Mouse (Mus musculus) kidney, embryonic 16.5 days (tissue): ENCODE data around the gene Otogl. TPM values are rescaled to one million over a fixed set of nuclear protein-coding genes. Genes with fewer than 3 reads are reported as not detected.

ENCODE experiments used
- ATAC-seq: fragments of 200-750 bp; cut with Nextera tagmentation; 2 replicates; pipeline ENCODE4 v1.8.0; 2017; ENCODE audit warnings: moderate TSS enrichment; ENCODE audit not compliant: low FRiP score, low TSS enrichment
- H3K27ac ChIP-seq: fragments of 300-500 bp; sonication (generic); 2 replicates; pipeline ENCODE4 v1.5.1; 2014; ENCODE audit warnings: low read length
- H3K27me3 ChIP-seq: fragments of 300-500 bp; sonication (generic); 2 replicates; pipeline ENCODE4 v1.6.1; 2014; ENCODE audit warnings: low read length, control low read depth, mixed read lengths; ENCODE audit not compliant: insufficient read depth
- H3K36me3 ChIP-seq: fragments of 300-500 bp; sonication (generic); 2 replicates; pipeline ENCODE4 v1.6.1; 2014; ENCODE audit warnings: low read length, control low read depth, mixed read lengths; ENCODE audit not compliant: insufficient read depth
- H3K4me1 ChIP-seq: fragments of 300-500 bp; sonication (generic); 2 replicates; pipeline ENCODE4 v1.6.1; 2014; ENCODE audit warnings: low read length, control low read depth, mixed read lengths; ENCODE audit not compliant: insufficient read depth
- H3K4me2 ChIP-seq: fragments of 300-500 bp; sonication (generic); replicated peaks from 2 replicates; pipeline ENCODE4 v1.6.1; 2014; ENCODE audit warnings: low read depth, low read length
- H3K4me3 ChIP-seq: fragments of 300-500 bp; sonication (generic); 2 replicates; pipeline ENCODE4 v1.5.1; 2014; ENCODE audit warnings: mild to moderate bottlenecking, low read length
- H3K9ac ChIP-seq: fragments of 300-500 bp; sonication (generic); replicated peaks from 2 replicates; pipeline ENCODE4 v1.6.1; 2014; ENCODE audit warnings: low read length
- H3K9me3 ChIP-seq: fragments of 300-500 bp; sonication (generic); 2 replicates; pipeline ENCODE4 v1.6.1; 2016; ENCODE audit warnings: low read length, control low read depth
- WGBS: fragments of 180-500 bp; shearing (Covaris S2); extraction: QIAGEN DNeasy Blood & Tissue Kit; methylation state at CpG from one replicate; pipeline ENCODE4 v1.1.7; 2014; 5-methylcytosine and 5-hydroxymethylcytosine counted together
- polyA plus RNA-seq: library from polyadenylated mRNA; unstranded; fragments of >200 nt; fragmentation: Nextera tagmentation; extraction: Ambion mirVana; gene quantifications from 2 replicates; pipeline ENCODE4 v1.2.1, GENCODE M21; 2015

Otogl gene
- polyA plus RNA-seq, 1 experiment from 2014 or later, result 0.06 TPM

DNA sequence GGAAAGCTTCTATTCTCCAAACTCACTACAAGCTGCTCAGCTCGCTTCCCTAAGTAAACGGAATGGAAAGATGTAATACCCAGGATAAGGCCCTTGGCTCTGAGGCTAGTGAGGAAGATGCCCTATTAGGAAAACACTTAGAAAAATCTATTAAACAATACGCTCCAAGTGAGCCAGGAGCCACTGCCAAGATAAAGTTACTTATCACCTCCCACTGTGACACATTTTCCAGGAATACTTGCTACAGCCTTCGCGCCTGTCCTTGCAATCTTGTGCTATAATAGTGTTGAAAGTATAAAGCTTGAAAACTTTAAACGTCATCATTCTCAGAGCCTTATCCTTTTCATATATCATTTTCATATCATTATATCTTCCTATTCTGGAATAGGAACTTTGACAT lies 28.4 kb upstream of the Otogl start:
- no peak overlapping the region for H3K4me3 ChIP-seq
- WGBS, result 75% methylated on average over 6 of the region's 6 CpGs
- H3K27me3 ChIP-seq, result no peaks in the 10 kb centered on the region
- no peak overlapping the region for H3K9ac ChIP-seq
- no peak overlapping the region for H3K4me2 ChIP-seq
- no peaks in the 10 kb centered on the region for H3K9me3 ChIP-seq
- no peak overlapping the region for H3K27ac ChIP-seq
- ATAC-seq, result no peak
- no peaks in the 10 kb centered on the region for H3K4me1 ChIP-seq
- H3K36me3 ChIP-seq, result no peaks in the 10 kb centered on the region

DNA sequence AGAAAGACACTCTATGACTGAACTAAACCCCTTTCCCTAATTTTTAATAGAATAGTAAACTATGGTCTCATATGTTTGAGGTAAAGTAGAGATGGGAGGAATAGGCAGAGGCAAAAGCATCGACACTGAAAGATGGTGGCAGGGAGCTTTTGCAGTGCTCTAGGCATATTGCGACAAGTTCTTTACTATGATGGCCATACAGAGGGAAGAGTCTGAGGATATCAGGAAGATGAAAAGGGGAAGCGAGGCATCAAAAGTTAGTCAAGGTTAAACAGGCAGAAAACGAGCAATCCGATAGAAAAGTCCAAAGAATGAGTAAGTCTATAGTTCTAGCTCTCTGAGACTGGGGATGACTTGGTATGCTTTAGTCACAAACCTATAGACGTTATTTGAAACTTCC lies 27.9 kb upstream of the Otogl start:
- Histone ChIP-seq H3K9me3 (no peaks in the 10 kb centered on the region), H3K9ac (no peak overlapping the region), H3K4me3 (no peak overlapping the region), H3K27ac (no peak overlapping the region), H3K36me3 (no peaks in the 10 kb centered on the region), H3K27me3 (no peaks in the 10 kb centered on the region), H3K4me2 (no peak overlapping the region), H3K4me1 (no peaks in the 10 kb centered on the region)
- 86% methylated on average over 6 of the region's 6 CpGs for WGBS
- no peak for ATAC-seq

DNA sequence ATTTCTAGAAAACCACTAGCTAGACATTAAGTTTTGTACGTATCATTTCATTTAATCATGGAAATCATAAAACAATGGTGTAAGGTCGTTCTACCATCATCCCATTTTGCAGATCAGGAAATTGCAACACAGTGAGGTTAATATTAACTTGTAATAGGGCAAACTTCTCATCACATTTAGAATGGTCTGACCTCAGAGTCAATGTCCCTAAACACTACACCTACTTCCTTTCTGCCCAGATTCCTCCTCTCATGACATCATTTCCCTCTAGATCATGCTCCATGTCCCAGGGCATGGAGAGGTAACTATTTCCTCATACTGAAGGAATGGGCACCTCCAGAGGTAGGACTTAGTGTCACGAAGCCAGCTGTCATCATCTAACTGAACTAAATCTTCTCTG lies 22.1 kb upstream of the Otogl start:
- Histone ChIP-seq H3K27me3 (no peaks in the 10 kb centered on the region), H3K4me3 (no peak overlapping the region), H3K4me2 (no peak overlapping the region), H3K9me3 (no peaks in the 10 kb centered on the region), H3K9ac (no peak overlapping the region), H3K27ac (no peak overlapping the region), H3K4me1 (0 out of 2 replicates have a peak, but pooled peaks cover 6% of the 10 kb centered on the region), H3K36me3 (no peaks in the 10 kb centered on the region)
- no peak for ATAC-seq
- WGBS, result 76% methylated on average over 3 of the region's 3 CpGs

DNA sequence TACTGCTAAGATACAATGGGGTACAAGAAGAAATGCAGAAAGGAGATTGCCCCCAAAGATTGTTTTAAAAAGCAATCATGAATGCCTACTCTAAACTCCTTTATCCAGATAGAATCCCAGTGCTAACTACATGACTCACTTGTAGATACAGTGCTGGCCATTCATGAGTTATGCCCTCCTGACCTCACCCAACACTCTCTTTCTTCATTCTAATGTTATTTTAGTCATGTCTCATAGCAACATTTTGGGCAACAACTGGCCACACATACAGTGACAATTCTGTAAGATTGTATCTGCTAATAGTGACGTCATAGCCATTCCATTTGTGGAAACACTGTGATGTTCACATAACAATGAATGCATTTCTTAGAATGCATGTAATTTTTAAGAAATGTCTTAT lies 21.6 kb upstream of the Otogl start:
- Histone ChIP-seq H3K27ac (no peak overlapping the region), H3K4me3 (no peak overlapping the region), H3K4me1 (0 out of 2 replicates have a peak, but pooled peaks cover 6% of the 10 kb centered on the region), H3K9ac (no peak overlapping the region), H3K27me3 (no peaks in the 10 kb centered on the region), H3K36me3 (no peaks in the 10 kb centered on the region), H3K4me2 (no peak overlapping the region), H3K9me3 (no peaks in the 10 kb centered on the region)
- 74% methylated on average over 1 of the region's 1 CpGs for WGBS
- no peak for ATAC-seq

DNA sequence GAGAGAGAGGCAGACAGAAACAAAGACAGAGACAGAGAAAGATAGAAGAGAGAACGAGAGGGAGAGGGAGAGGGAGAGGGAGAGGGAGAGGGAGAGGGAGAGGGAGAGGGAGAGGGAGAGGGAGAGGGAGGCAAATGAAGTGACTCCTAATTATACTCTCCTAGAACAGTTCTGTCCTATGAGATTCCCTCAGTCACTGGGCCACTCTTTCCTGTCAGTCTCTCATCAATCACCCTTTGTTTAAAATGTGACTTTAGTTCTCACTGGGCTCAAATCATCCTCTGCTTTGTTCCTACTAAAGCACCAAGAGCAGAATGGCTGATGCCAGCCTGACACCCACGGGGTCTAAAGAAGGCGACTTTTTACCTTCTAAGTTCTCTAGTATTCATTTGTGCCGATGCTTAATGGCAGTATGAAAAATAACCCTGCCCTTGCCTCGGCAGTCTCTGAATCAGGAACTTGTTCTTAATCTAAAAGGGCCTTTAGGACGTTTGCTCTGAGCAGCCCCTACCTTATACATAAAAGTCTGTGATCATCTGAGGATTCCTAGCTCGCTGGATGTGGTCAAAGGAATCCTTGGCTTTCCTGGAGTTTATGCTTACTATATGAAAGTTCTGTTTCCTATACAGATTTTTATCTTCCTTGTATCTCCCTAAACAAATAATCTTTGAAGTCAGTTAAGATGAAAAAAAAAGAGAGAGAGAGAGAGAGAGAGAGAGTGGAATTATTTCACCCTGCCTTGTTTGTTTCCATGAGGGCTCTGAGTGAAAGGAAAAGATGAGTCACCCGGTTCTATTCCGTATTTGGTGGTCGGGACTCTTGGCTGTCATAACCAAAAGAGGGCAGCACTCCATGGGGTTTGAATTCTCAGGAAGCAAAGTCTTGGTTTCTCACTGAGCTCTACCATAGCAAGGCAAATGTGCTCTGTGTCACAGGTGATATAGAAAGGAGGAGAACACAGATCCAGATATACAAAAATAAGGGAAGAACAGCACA lies 20.2 kb upstream of the Otogl start:
- Histone ChIP-seq H3K4me3 (no peak overlapping the region), H3K27ac (peak overlapping the region; percentile 32; the same call in 1 of the 2 replicates), H3K36me3 (no peaks in the 10 kb centered on the region), H3K9ac (no peak overlapping the region), H3K9me3 (no peaks in the 10 kb centered on the region), H3K4me1 (0 out of 2 replicates have a peak, but pooled peaks cover 6% of the 10 kb centered on the region), H3K4me2 (no peak overlapping the region), H3K27me3 (no peaks in the 10 kb centered on the region)
- peak; percentile 70 for ATAC-seq
- 32% methylated on average over 10 of the region's 10 CpGs for WGBS

DNA sequence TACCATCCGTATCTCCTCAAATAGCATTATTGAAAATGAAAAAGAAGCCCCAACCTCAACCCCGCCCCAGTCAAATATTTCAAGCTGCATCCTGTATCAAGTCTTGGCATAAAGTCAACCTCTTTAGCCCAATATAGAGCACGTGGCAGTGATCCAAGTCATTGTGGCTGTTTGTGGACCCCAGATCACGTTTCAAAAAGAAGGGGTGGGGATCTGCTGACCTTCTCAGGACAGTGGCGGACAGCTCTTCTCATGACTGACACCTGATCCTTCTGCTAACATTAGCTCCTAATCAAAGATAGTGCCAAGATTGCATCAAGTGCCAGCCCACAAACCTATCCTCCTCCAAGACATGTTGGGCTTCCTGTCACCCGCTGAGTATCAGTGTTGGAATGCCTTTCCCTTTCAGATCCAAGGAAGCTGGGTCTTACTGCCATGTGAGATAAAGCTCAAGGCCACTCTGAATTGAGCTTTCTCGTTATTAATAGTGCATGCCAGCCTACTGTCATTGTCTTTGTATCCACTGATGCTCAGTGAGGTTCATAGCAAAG lies 18.6 kb upstream of the Otogl start:
- WGBS, result 34% methylated on average over 7 of the region's 7 CpGs
- Histone ChIP-seq H3K9ac (no peak overlapping the region), H3K4me3 (no peak overlapping the region), H3K36me3 (no peaks in the 10 kb centered on the region), H3K9me3 (no peaks in the 10 kb centered on the region), H3K4me1 (0 out of 2 replicates have a peak, but pooled peaks cover 6% of the 10 kb centered on the region), H3K4me2 (no peak overlapping the region), H3K27ac (peak overlapping the region; percentile 30; the same call in 1 of the 2 replicates), H3K27me3 (no peaks in the 10 kb centered on the region)
- ATAC-seq, result peak; percentile 72; the same call in 1 of the 2 replicates

DNA sequence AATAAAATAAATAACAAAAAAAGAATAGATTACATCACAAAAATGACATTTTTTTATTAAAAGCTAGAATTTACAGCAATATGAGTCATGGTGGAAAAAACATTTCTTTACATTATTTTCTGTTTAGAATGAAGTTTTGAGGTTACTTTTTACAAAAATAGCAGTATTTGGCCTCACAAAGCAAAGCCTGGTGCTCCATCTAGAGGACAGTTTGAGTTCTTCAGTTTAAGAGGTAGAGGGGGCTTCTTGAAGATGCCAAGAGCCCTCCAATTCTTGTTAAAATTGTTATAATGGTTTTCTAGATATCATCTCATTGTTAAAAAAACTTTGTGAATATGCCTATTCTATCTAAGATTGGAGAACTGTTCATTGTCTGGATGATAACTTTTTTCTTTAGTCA lies 13.4 kb upstream of the Otogl start:
- Histone ChIP-seq H3K9ac (no peak overlapping the region), H3K4me2 (no peak overlapping the region), H3K27me3 (no peaks in the 10 kb centered on the region), H3K4me1 (0 out of 2 replicates have a peak, but pooled peaks cover 3% of the 10 kb centered on the region), H3K36me3 (no peaks in the 10 kb centered on the region), H3K4me3 (no peak overlapping the region), H3K27ac (no peak overlapping the region), H3K9me3 (no peaks in the 10 kb centered on the region)
- ATAC-seq, result no peak

DNA sequence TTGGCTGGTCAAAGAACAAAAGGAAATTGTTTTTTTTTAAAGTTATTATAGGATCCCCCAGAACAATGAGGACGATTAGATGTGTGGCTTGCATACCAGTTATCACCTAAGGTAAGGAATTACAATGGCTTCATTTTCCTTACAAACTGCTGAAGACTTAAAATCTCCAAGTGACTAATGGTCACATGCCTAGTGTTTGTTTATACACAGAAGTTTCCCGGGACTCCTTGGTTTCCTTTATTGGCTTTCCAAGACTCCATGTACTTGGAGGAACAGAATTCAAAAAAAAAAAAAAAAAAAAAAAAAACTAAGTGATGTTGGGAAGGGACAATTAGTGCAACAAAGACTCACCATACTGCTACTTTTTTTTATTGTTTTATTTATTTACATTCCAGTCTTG lies 11.9 kb upstream of the Otogl start:
- H3K36me3 ChIP-seq, result no peaks in the 10 kb centered on the region
- H3K27ac ChIP-seq, result no peak overlapping the region
- H3K9ac ChIP-seq, result no peak overlapping the region
- no peaks in the 10 kb centered on the region for H3K27me3 ChIP-seq
- no peak overlapping the region for H3K4me2 ChIP-seq
- ATAC-seq, result no peak
- 0 out of 2 replicates have a peak, but pooled peaks cover 3% of the 10 kb centered on the region for H3K4me1 ChIP-seq
- 40% methylated on average over 2 of the region's 2 CpGs for WGBS
- no peak overlapping the region for H3K4me3 ChIP-seq
- H3K9me3 ChIP-seq, result no peaks in the 10 kb centered on the region

DNA sequence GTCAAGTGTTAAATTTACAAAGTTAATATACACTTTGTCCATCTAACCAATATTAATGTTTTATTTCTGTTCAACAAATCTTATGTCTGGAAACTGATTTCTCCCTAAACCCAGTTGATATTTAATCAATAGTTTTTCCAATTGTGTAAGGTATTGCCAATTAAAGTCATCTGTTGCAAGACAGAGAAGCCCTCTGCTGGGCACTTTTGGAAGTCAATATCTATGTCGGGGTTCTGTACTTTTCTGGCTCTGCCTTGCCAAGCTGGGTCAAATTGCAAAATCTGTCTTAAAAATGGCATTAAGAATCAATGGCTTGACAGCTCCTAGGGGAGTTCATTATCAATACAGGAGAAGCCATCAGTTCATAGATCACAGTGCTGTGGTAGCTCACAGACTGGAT lies 10.8 kb upstream of the Otogl start:
- no peak overlapping the region for H3K4me3 ChIP-seq
- no peak overlapping the region for H3K9ac ChIP-seq
- H3K4me2 ChIP-seq, result no peak overlapping the region
- ATAC-seq, result no peak
- WGBS, result 39% methylated on average over 1 of the region's 1 CpGs
- H3K9me3 ChIP-seq, result no peaks in the 10 kb centered on the region; the same call in 1 of the 2 replicates
- no peaks in the 10 kb centered on the region for H3K36me3 ChIP-seq
- no peak overlapping the region for H3K27ac ChIP-seq
- H3K27me3 ChIP-seq, result no peaks in the 10 kb centered on the region
- 0 out of 2 replicates have a peak, but pooled peaks cover 3% of the 10 kb centered on the region for H3K4me1 ChIP-seq

DNA sequence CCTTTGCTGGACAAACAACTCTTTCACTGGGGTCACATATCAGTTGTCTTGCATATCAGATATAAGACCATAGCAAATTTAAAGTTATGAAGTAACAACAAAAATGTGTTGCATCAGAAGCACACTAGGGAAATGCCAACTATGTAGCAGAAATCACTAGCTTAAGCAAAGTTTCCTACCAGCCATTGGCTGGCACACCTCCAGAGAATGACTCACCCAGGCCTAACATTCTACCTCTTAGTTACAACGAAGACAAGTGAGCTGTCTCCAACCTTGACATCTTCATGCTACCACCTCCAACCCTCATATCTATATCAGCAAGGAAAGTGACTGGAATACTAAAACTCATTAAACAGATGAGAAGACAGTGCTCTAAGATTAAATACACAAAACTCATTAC lies 9.6 kb upstream of the Otogl start:
- H3K4me2 ChIP-seq, result no peak overlapping the region
- WGBS, result 32% methylated on average over 1 of the region's 1 CpGs

More for the DNA sequence above, 9.6 kb upstream of the Otogl start:
- Histone ChIP-seq H3K9ac (no peak overlapping the region), H3K36me3 (no peaks in the 10 kb centered on the region), H3K27me3 (no peaks in the 10 kb centered on the region), H3K4me3 (no peak overlapping the region), H3K9me3 (no peaks in the 10 kb centered on the region; the same call in 1 of the 2 replicates), H3K27ac (no peak overlapping the region), H3K4me1 (0 out of 2 replicates have a peak, but pooled peaks cover 3% of the 10 kb centered on the region)
- no peak for ATAC-seq
